Mouse (Mus musculus): ENCODE data around the gene Tdp2. TPM values are rescaled to one million over a fixed set of nuclear protein-coding genes. Genes with fewer than 3 reads are reported as not detected.
"Not testable (repeated sequence)": the region's sequence is repeated elsewhere in the genome, so short reads cannot be mapped to it uniquely, and the experiment has no call there.

Tdp2 gene
- polyA plus RNA-seq, 1 experiment from 2014 or later, result 49.4 TPM

GRCm38 (mm10) chr13:24826116-24826515 is 5.4 kb upstream of the Tdp2 start:
- ATAC-seq (ENCODE audit: insufficient number of reproducible peaks, low FRiP score, low TSS enrichment, low read depth), result no peak
- H3K27ac ChIP-seq (replicated peaks), result no peak overlapping the region
- peaks cover 3% of the 10 kb centered on the region; the same call in 1 of the 2 replicates for H3K4me1 ChIP-seq
- WGBS, result 87% methylated on average over 7 of the region's 7 CpGs
- H3K36me3 ChIP-seq, result no peaks in the 10 kb centered on the region
- H3K9me3 ChIP-seq (replicated peaks), result no peaks in the 10 kb centered on the region
- H3K27me3 ChIP-seq, result no peaks in the 10 kb centered on the region
- no peak overlapping the region for H3K4me2 ChIP-seq (replicated peaks)
- no peak overlapping the region for H3K4me3 ChIP-seq (replicated peaks)
- no peak overlapping the region for H3K9ac ChIP-seq

DNA sequence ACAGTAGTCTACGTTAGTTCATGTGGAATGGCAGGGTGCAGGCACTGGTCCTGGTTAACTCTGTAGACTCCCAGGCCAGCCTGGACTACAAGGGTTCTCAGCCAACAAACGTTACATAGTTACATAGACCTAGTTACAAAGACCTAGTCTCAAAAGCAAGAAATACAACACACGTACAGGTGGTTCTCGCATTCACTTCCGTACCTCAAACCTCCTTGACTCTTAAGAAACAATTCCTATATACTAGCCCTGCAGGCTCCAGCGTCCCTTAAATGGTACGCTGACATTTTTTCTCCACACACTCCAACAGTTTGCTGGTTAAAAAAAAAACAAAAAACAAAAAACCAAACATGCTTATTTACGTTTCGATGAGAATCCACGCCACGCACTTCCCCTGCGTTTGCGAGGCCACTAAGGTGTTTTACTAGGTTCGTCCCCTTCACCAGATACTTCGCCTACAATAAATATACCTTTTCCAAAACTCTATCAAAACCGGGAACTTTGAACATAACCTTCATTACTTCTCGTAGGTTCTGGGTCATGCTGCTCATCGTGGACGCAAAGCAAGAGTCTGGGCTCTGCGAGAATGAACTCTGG is 625 bp upstream of the Tdp2 start:
- ATAC-seq (ENCODE audit: insufficient number of reproducible peaks, low FRiP score, low TSS enrichment, low read depth), result no peak
- Histone ChIP-seq H3K4me3 (replicated peaks) (peak overlapping the region; percentile 92), H3K9me3 (replicated peaks) (no peaks in the 10 kb centered on the region), H3K4me2 (replicated peaks) (peak overlapping the region; percentile 69), H3K27me3 (no peaks in the 10 kb centered on the region), H3K27ac (replicated peaks) (peak overlapping the region; percentile 92), H3K36me3 (0 out of 2 replicates have a peak, but pooled peaks cover 2% of the 10 kb centered on the region), H3K9ac (peak overlapping the region; percentile 54), H3K4me1 (peaks cover 22% of the 10 kb centered on the region)
- WGBS, result 2% methylated on average over 20 of the region's 20 CpGs

- 0 out of 2 replicates have a peak, but pooled peaks have one; percentile 5 for ATAC-seq (ENCODE audit: insufficient number of reproducible peaks, low FRiP score, low TSS enrichment, low read depth)
- Histone ChIP-seq H3K9ac (peak overlapping the region; percentile 85), H3K4me3 (replicated peaks) (peak overlapping the region; percentile 92), H3K4me1 (peaks cover 22% of the 10 kb centered on the region), H3K27ac (replicated peaks) (peak overlapping the region; percentile 92), H3K27me3 (no peaks in the 10 kb centered on the region), H3K4me2 (replicated peaks) (peak overlapping the region; percentile 69), H3K9me3 (replicated peaks) (no peaks in the 10 kb centered on the region), H3K36me3 (0 out of 2 replicates have a peak, but pooled peaks cover 5% of the 10 kb centered on the region)
- WGBS, result 3% methylated on average over 21 of the region's 21 CpGs
These were observed 792 bp downstream of the Tdp2 start for GRCm38 (mm10) chr13:24832131-24832810.

- H3K4me2 ChIP-seq (replicated peaks), result peak overlapping the region; percentile 69
- no peak overlapping the region for H3K27ac ChIP-seq (replicated peaks)
- H3K27me3 ChIP-seq, result no peaks in the 10 kb centered on the region
- H3K9ac ChIP-seq, result peak overlapping the region; percentile 85; the same call in 1 of the 2 replicates
- 0 out of 2 replicates have a peak, but pooled peaks cover 5% of the 10 kb centered on the region for H3K36me3 ChIP-seq
- H3K4me3 ChIP-seq (replicated peaks), result peak overlapping the region; percentile 92
- 40% methylated on average over 2 of the region's 2 CpGs for WGBS
- H3K4me1 ChIP-seq, result peaks cover 22% of the 10 kb centered on the region
- ATAC-seq (ENCODE audit: insufficient number of reproducible peaks, low FRiP score, low TSS enrichment, low read depth), result no peak
- H3K9me3 ChIP-seq (replicated peaks), result no peaks in the 10 kb centered on the region
These were observed 1.3 kb downstream of the Tdp2 start for GRCm38 (mm10) chr13:24832811-24833155.

GRCm38 (mm10) chr13:24837765-24838164 is 6.3 kb downstream of the Tdp2 start:
- not testable (repeated sequence) for H3K27ac ChIP-seq (replicated peaks); H3K4me3 ChIP-seq (replicated peaks); ATAC-seq (ENCODE audit: insufficient number of reproducible peaks, low FRiP score, low TSS enrichment, low read depth); H3K4me2 ChIP-seq (replicated peaks); H3K9ac ChIP-seq; H3K27me3 ChIP-seq; H3K9me3 ChIP-seq (replicated peaks)
- Histone ChIP-seq H3K36me3 (peaks cover 19% of the 10 kb centered on the region), H3K4me1 (peaks cover 12% of the 10 kb centered on the region)
- WGBS, result 92% methylated on average over 8 of the region's 8 CpGs

- H3K9me3 ChIP-seq (replicated peaks), result no peaks in the 10 kb centered on the region
- no peak overlapping the region for H3K27ac ChIP-seq (replicated peaks)
- H3K27me3 ChIP-seq, result no peaks in the 10 kb centered on the region
- peaks cover 3% of the 10 kb centered on the region for H3K4me1 ChIP-seq
- WGBS, result 68% methylated on average over 3 of the region's 3 CpGs
- no peak overlapping the region for H3K4me2 ChIP-seq (replicated peaks)
- no peak for ATAC-seq (ENCODE audit: insufficient number of reproducible peaks, low FRiP score, low TSS enrichment, low read depth)
- peaks cover 19% of the 10 kb centered on the region for H3K36me3 ChIP-seq
- H3K4me3 ChIP-seq (replicated peaks), result no peak overlapping the region
- no peak overlapping the region for H3K9ac ChIP-seq
These were observed 8.4 kb downstream of the Tdp2 start for GRCm38 (mm10) chr13:24839831-24840230.

DNA sequence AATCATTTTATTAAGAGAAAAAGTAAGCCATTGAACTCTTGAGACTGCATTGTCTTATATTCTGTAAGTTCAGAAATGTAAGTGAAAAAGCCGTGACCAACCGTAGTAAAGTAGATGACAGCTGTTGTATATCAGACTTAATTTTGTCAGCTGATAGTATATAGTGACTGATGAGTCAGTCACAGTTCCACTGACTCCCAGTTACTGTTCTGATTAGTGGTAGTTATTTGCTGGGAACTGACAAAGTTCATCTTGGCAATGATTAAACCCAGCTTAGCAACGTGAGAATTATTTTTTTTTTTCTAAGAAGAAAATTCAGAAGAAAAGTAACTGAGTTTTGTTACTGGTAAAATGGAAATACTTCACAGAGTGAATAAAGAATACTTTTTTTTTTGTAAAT is 10.2 kb downstream of the Tdp2 start:
- no peak for ATAC-seq (ENCODE audit: insufficient number of reproducible peaks, low FRiP score, low TSS enrichment, low read depth)
- H3K9me3 ChIP-seq (replicated peaks), result no peaks in the 10 kb centered on the region
- WGBS, result 76% methylated on average over 3 of the region's 3 CpGs

DNA sequence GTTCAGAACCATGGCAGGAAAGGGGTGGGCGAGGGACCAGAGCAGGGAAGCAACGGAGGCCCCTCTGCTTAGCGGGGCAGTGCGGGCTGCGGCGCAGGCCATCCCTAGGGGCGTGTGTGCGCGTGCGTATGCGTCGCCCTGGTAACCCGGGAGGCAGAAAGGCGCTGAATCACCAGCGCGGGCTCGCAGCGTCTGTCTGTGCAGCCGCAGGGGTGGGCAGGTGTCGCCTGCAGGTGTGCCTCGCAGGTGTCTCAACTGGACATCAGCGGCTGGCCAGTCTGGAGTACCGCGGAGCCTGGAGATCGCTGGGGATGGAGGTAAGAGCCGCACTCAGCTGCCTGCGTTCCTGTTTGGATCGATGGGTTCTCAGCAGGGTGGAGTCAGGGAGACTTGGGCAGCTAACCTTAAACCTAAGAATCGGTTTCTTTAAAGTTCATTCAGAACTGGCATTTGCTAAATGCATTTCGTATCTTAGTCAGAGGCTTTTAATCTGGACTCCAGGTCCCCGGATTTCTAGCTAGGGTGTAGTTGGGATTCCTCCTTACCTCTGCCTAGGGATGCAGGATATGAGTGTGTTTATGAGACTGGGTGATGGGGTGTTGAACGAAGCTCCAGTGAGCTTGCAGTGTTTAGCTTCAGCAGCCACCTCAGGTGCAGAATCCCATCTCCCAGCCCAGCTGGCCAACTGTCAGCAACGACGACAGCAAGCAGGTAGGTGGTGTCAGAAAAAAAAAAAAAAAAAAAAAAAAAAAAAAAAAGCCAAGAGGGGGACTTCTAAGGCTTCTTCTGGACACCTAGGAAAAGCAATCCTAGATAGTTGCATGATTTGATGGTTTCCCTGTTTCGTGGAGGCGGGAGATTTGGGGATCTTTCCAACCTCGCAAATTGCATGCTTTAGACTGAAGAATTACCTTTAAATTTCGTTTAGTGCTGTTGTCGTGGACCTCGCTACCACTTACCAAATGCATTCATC is 13.8 kb downstream of the Tdp2 start, which contains the start of gene D130043K22Rik:
TSS of gene D130043K22Rik (plus strand) at position 153 of the 973 bp plus-strand sequence.
- 13% methylated on average over 40 of the region's 40 CpGs for WGBS
- H3K27me3 ChIP-seq, result no peaks in the 10 kb centered on the region
- no peak within 1 kb of the TSS for H3K9ac ChIP-seq
- peak within 1 kb of the TSS; percentile 43 for H3K4me3 ChIP-seq (replicated peaks)
- ATAC-seq (ENCODE audit: insufficient number of reproducible peaks, low FRiP score, low TSS enrichment, low read depth), result peak; percentile 84
- no peaks in the 10 kb centered on the region for H3K9me3 ChIP-seq (replicated peaks)
- H3K4me1 ChIP-seq, result peaks cover 8% of the 10 kb centered on the region
- peaks cover 11% of the 10 kb centered on the region; the same call in 1 of the 2 replicates for H3K36me3 ChIP-seq
- peak within 1 kb of the TSS; percentile 81 for H3K4me2 ChIP-seq (replicated peaks)
- H3K27ac ChIP-seq (replicated peaks), result peak within 1 kb of the TSS; percentile 28; the same call in 1 of the 2 replicates

More for the DNA sequence above, 10.2 kb downstream of the Tdp2 start:
- Histone ChIP-seq H3K36me3 (peaks cover 14% of the 10 kb centered on the region), H3K4me3 (replicated peaks) (no peak overlapping the region), H3K4me1 (peaks cover 8% of the 10 kb centered on the region), H3K27ac (replicated peaks) (no peak overlapping the region), H3K9ac (no peak overlapping the region), H3K27me3 (no peaks in the 10 kb centered on the region), H3K4me2 (replicated peaks) (no peak overlapping the region)

- 67% methylated on average over 4 of the region's 4 CpGs for WGBS
These were observed 17.8 kb downstream of the Tdp2 start for GRCm38 (mm10) chr13:24849318-24849717.

DNA sequence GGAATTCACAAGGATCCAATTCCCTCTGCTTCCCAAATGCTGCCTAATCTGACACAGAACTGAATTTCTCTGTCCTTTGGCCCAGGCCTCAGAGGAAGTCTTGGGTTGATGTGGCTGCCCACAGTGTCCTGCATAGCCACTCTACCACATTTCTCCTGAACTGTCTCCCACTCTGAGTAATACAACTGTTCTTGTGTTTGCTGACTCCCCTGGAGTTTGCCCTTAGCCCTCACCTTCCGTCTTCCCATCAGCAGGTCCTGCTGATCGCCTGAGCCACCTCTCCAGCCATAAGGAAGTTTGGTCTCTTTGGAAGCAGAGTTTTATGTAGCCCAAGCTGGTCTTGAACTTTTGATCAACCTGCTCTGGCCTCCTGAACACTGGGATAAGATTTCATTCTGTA is 20.5 kb downstream of the Tdp2 start:
- Histone ChIP-seq H3K9me3 (replicated peaks) (no peaks in the 10 kb centered on the region), H3K4me1 (no peaks in the 10 kb centered on the region), H3K27me3 (no peaks in the 10 kb centered on the region), H3K4me2 (replicated peaks) (no peak overlapping the region), H3K9ac (no peak overlapping the region), H3K36me3 (no peaks in the 10 kb centered on the region), H3K27ac (replicated peaks) (no peak overlapping the region), H3K4me3 (replicated peaks) (no peak overlapping the region)
- ATAC-seq (ENCODE audit: insufficient number of reproducible peaks, low FRiP score, low TSS enrichment, low read depth), result no peak
- 82% methylated on average over 2 of the region's 2 CpGs for WGBS

More at GRCm38 (mm10) chr13:24849318-24849717, 17.8 kb downstream of the Tdp2 start:
- no peak overlapping the region for H3K4me3 ChIP-seq (replicated peaks)
- H3K9ac ChIP-seq, result no peak overlapping the region
- H3K27me3 ChIP-seq, result no peaks in the 10 kb centered on the region
- H3K9me3 ChIP-seq (replicated peaks), result no peaks in the 10 kb centered on the region
- H3K36me3 ChIP-seq, result no peaks in the 10 kb centered on the region
- no peak overlapping the region for H3K27ac ChIP-seq (replicated peaks)
- no peak overlapping the region for H3K4me2 ChIP-seq (replicated peaks)
- no peak for ATAC-seq (ENCODE audit: insufficient number of reproducible peaks, low FRiP score, low TSS enrichment, low read depth)
- H3K4me1 ChIP-seq, result peaks cover 8% of the 10 kb centered on the region

GRCm38 (mm10) chr13:24852570-24852969 is 21.1 kb downstream of the Tdp2 start:
- Histone ChIP-seq H3K4me3 (replicated peaks) (no peak overlapping the region), H3K27ac (replicated peaks) (no peak overlapping the region), H3K36me3 (no peaks in the 10 kb centered on the region), H3K4me2 (replicated peaks) (no peak overlapping the region), H3K27me3 (no peaks in the 10 kb centered on the region), H3K4me1 (no peaks in the 10 kb centered on the region), H3K9ac (no peak overlapping the region), H3K9me3 (replicated peaks) (no peaks in the 10 kb centered on the region)
- no peak for ATAC-seq (ENCODE audit: insufficient number of reproducible peaks, low FRiP score, low TSS enrichment, low read depth)
- WGBS, result 78% methylated on average over 3 of the region's 3 CpGs

Measured in embryonic facial prominence, embryonic 15.5 days (tissue).